ENCODE assay signal across 23 mouse cellular contexts in genomic region chr5:26941471-26941870, GRCm38 (mm10).
"Had no signal": no experiment of that assay in that cellular context is flagged by ENCODE, and none has a peak within 500 bp of the region (broad histone marks: within the 10 kb centered on the region; RNA-seq: fewer than 3 reads in every experiment).

No protein-coding gene starts in this region.

- H3K27me3 ChIP-seq: heart, embryonic 13.5 days; heart, embryonic 15.5 days; hindbrain, embryonic 13.5 days; hindbrain, embryonic 15.5 days; kidney, embryonic 15.5 days; limb, embryonic 12.5 days; limb, embryonic 15.5 days; liver, embryonic 12.5 days had no signal

- ATAC-seq: hindbrain, postnatal 0 days; intestine, embryonic 16.5 days; liver, embryonic 12.5 days had no signal

- H3K4me1 ChIP-seq: heart, embryonic 13.5 days; heart, embryonic 15.5 days; kidney, embryonic 15.5 days; limb, embryonic 12.5 days; limb, embryonic 15.5 days; liver, embryonic 12.5 days had no signal

- H3K4me3 ChIP-seq: heart, adult 2 months; heart, embryonic 13.5 days; heart, embryonic 15.5 days; hindbrain, embryonic 13.5 days; hindbrain, embryonic 15.5 days; kidney, embryonic 15.5 days; limb, embryonic 12.5 days; limb, embryonic 15.5 days; liver, embryonic 12.5 days had no signal

- DNase-seq: gastrocnemius, postnatal 14 days; gastrocnemius, postnatal 36 days; heart, adult 2 months; heart, postnatal 14 days; heart, postnatal 36 days; kidney, adult 11 months; kidney, adult 2 months; kidney, adult 9 months; kidney, postnatal 14 days; kidney, postnatal 36 days; layer of hippocampus, adult 9-11 months; layer of hippocampus, postnatal 36 days; left cerebral cortex, postnatal 4 days had no signal

- H3K9me3 ChIP-seq: heart, embryonic 13.5 days; heart, embryonic 15.5 days; hindbrain, embryonic 13.5 days; hindbrain, embryonic 15.5 days; kidney, embryonic 15.5 days; limb, embryonic 12.5 days; limb, embryonic 15.5 days; liver, embryonic 12.5 days had no signal

- H3K36me3 ChIP-seq: heart, embryonic 13.5 days; heart, embryonic 15.5 days; hindbrain, embryonic 13.5 days; hindbrain, embryonic 15.5 days; kidney, embryonic 15.5 days; limb, embryonic 12.5 days; limb, embryonic 15.5 days; liver, embryonic 12.5 days had no signal
